Mouse (Mus musculus): ENCODE data around the gene Nr1d2. TPM values are rescaled to one million over a fixed set of nuclear protein-coding genes. Genes with fewer than 3 reads are reported as not detected.
"Not testable (repeated sequence)": the region's sequence is repeated elsewhere in the genome, so short reads cannot be mapped to it uniquely, and the experiment has no call there.

The Nr1d2 gene
- polyA plus RNA-seq (2015; fragmentation: Nextera tagmentation; extraction: Ambion mirVana) = 6.2 TPM in 2 replicates

DNA sequence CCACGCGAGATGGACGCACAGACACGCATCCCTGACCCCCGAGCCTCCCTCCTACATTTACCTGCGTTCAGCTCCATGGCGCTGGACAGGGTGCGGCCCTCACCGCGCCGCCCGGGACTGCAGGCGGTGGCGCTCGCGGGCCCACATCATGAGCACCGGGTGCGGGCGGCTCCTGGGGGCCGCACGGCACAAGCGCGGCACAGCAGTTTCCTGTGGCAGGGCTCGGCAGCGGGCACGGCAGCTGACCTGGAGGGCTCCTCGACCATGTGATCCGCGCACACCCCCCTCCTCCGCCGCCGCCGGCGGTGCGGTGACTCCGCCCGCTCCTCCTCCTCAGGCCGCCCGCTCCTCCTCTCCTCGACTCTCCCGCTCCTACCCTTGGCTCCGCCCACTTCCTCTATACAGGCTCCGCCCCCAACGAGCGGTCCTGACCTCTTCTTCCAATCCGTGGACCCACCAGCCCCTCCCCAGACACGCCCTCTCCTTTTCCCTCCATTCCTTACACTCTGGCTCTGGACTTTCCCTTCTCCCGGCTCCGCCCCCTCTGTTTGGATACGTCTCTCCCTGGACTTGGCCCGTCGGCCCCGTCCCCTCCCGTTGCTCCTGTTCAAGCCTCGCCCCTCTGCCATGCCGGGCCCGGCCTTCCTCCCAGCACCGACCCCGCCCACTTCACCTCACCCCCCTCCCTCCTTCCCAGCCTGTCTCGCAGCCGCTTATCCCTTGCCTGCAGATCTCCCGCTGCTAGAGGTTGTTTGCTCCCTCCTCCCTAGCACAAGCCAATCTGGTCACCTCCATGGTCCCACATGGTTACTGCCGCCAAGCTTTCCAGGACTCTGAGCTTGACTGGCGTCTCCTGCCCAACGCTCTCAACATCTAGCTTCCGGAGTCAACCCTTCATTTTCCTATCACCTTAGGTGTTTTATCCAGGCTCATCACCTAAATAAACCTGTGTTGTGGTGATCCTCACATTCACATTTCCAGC is at the start of gene Nr1d2:
TSS of gene Nr1d2 (minus strand) at position 378 of the 982 bp plus-strand sequence.
- ATAC-seq (ENCODE audit: insufficient number of reproducible peaks, low FRiP score, low TSS enrichment, low read depth) = peak; percentile 92
- Histone ChIP-seq H3K27me3 (no peaks in the 10 kb centered on the region), H3K4me3 (peak within 1 kb of the TSS; percentile 91), H3K9ac (peak within 1 kb of the TSS; percentile 54), H3K36me3 (no peaks in the 10 kb centered on the region), H3K4me2 (peak within 1 kb of the TSS; percentile 85), H3K9me3 (no peaks in the 10 kb centered on the region), H3K27ac (peak within 1 kb of the TSS; percentile 86), H3K4me1 (0 out of 2 replicates have a peak, but pooled peaks cover 6% of the 10 kb centered on the region)
- 1% methylated on average over 55 of the region's 66 CpGs for WGBS

DNA sequence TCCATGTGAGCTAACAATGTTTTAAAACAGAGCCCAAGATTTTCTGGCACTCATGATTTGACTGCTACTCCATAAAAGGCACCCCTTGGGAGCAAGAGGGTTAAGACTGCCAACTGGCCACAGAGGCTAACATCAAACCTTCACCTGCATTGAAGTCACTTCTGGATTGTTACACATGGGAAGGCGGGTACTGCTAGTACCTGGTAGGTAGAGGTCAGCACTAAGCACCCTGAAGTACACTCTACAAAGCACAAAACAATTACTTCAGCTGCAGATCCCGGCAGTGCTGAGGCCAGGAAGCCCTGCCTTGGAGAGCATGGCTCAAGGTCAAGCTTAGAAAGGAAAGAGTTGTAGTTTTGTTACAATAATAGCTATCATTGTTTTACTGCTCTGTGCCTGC is 48.5 kb upstream of the Nr1d2 start:
- H3K4me2 ChIP-seq = no peak overlapping the region
- no peak overlapping the region for H3K4me3 ChIP-seq
- no peaks in the 10 kb centered on the region for H3K27me3 ChIP-seq
- H3K9ac ChIP-seq = no peak overlapping the region
- no peak for ATAC-seq (ENCODE audit: insufficient number of reproducible peaks, low FRiP score, low TSS enrichment, low read depth)
- peaks cover 7% of the 10 kb centered on the region; the same call in 1 of the 2 replicates for H3K36me3 ChIP-seq
- H3K9me3 ChIP-seq = no peaks in the 10 kb centered on the region
- 67% methylated on average over 2 of the region's 2 CpGs for WGBS
- peaks cover 10% of the 10 kb centered on the region; the same call in 1 of the 2 replicates for H3K4me1 ChIP-seq
- no peak overlapping the region for H3K27ac ChIP-seq

DNA sequence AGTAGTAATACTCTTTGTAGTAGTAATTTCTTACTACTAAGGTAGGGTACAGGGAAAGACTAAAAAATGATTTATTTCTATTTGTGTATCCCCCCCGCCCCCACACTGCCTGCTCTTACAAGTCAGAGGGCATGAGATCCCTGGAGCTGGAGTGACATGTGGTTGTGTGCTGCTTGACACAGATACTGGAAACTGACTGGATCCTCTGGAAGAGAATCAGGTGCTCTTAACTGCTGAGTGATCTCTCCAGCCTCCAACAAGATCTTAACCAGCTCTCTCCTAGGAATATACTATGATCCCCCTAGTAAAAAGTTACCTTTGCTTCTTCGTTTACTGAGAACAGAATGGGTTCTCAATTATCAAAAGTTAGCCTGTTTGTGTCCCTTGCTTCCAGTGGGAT is 47.5 kb upstream of the Nr1d2 start:
- Histone ChIP-seq H3K4me1 (peaks cover 10% of the 10 kb centered on the region; the same call in 1 of the 2 replicates), H3K4me2 (no peak overlapping the region), H3K4me3 (no peak overlapping the region), H3K9me3 (no peaks in the 10 kb centered on the region), H3K36me3 (peaks cover 17% of the 10 kb centered on the region; the same call in 1 of the 2 replicates), H3K27ac (no peak overlapping the region), H3K27me3 (no peaks in the 10 kb centered on the region), H3K9ac (no peak overlapping the region)
- WGBS = 91% methylated on average over 2 of the region's 2 CpGs
- ATAC-seq (ENCODE audit: insufficient number of reproducible peaks, low FRiP score, low TSS enrichment, low read depth) = no peak

DNA sequence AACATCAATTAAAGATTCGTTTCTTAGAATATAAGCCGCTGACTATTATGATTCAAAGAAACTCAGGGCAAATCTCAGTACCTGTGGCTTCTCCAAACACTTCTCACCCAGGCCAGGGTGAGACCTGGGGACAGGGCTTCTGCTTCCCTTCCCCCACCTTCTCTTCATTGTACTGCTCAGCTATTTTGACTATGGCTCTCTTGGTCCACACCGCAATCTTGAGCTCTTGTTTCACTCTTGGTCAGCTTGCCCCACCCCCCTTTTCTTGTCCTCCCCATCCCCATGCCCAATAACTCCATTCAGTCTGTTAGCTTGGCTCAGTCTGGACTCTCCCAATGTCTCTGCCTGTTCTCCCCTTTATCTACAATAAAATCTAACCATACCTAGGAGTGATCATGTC is 46.5 kb upstream of the Nr1d2 start:
- no peak overlapping the region for H3K4me3 ChIP-seq
- ATAC-seq (ENCODE audit: insufficient number of reproducible peaks, low FRiP score, low TSS enrichment, low read depth) = no peak
- WGBS = 88% methylated on average over 3 of the region's 3 CpGs

DNA sequence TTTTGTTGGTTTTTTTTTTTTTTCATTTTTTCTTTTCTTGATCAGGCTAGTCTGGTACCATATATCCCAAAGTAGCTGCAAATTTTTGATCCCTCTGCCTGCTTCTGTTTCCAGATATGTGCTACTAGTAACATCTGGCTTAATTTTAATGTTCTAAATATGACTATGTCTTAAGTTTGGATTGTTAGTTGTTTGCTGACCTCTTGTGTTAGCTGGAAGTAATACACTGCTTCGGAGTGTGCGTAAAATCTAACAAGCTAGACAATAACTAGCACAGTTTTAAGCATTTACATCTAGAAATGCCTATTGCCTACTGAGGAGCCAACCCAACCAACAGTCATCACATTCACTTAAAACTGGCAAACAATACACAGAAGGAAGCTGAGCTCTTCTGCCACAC is 45.7 kb upstream of the Nr1d2 start:
- H3K4me3 ChIP-seq = no peak overlapping the region
- H3K27ac ChIP-seq = no peak overlapping the region
- no peaks in the 10 kb centered on the region for H3K4me1 ChIP-seq
- H3K36me3 ChIP-seq = peaks cover 26% of the 10 kb centered on the region; the same call in 1 of the 2 replicates
- H3K9me3 ChIP-seq = no peaks in the 10 kb centered on the region
- H3K9ac ChIP-seq = no peak overlapping the region
- no peak for ATAC-seq (ENCODE audit: insufficient number of reproducible peaks, low FRiP score, low TSS enrichment, low read depth)
- no peaks in the 10 kb centered on the region for H3K27me3 ChIP-seq
- WGBS = 61% methylated on average over 2 of the region's 2 CpGs
- H3K4me2 ChIP-seq = no peak overlapping the region

More for the DNA sequence above, 46.5 kb upstream of the Nr1d2 start:
- H3K36me3 ChIP-seq = peaks cover 20% of the 10 kb centered on the region; the same call in 1 of the 2 replicates
- H3K9ac ChIP-seq = no peak overlapping the region
- peaks cover 7% of the 10 kb centered on the region; the same call in 1 of the 2 replicates for H3K4me1 ChIP-seq
- H3K27ac ChIP-seq = no peak overlapping the region
- H3K9me3 ChIP-seq = no peaks in the 10 kb centered on the region
- H3K4me2 ChIP-seq = no peak overlapping the region
- H3K27me3 ChIP-seq = no peaks in the 10 kb centered on the region

DNA sequence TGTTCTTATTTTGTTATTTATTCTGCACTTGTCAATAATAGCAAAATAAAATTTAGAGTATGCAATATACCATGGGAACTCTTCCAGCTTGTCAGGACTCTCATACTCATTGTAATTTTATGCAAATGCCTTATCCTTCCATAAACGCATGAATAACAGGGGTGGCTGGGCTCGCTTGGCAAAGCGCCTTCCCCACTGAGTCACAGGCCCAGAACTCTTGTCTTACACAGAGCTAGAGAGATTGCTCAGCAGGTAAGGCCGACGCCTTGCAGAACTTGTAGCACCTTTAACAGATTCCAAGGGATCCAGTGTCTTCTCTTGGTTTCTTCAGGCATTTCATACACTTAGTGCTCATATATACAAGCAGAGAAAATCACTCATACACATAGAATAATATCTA is 41.4 kb upstream of the Nr1d2 start:
- H3K27me3 ChIP-seq = no peaks in the 10 kb centered on the region
- 79% methylated on average over 5 of the region's 5 CpGs for WGBS
- H3K27ac ChIP-seq = no peak overlapping the region
- H3K9me3 ChIP-seq = no peaks in the 10 kb centered on the region
- peaks cover 55% of the 10 kb centered on the region for H3K36me3 ChIP-seq
- H3K4me3 ChIP-seq = no peak overlapping the region
- H3K4me1 ChIP-seq = no peaks in the 10 kb centered on the region
- H3K4me2 ChIP-seq = no peak overlapping the region
- no peak overlapping the region for H3K9ac ChIP-seq
- no peak for ATAC-seq (ENCODE audit: insufficient number of reproducible peaks, low FRiP score, low TSS enrichment, low read depth)

DNA sequence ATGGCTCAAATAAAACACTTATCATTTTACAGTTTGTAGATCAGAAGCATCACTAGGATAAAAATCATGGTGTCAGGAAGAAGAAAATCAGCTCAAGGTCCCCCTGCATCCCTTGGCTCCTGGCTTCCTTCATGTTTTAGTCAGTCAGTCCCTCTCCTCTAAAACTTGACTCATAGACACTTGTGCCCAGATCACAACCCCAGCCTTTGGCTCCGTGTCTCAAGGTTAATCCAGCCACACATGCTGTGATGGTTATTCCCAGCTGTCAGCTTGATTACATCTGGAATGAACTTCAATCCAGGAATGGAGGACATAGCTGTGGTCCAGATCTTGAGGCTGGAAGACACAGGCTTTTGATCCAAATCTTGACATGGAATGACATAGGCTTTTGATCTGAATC is 35.6 kb upstream of the Nr1d2 start:
- Histone ChIP-seq H3K9me3 (no peaks in the 10 kb centered on the region), H3K27ac (no peak overlapping the region), H3K36me3 (peaks cover 28% of the 10 kb centered on the region), H3K4me3 (no peak overlapping the region), H3K4me2 (no peak overlapping the region), H3K27me3 (no peaks in the 10 kb centered on the region), H3K9ac (no peak overlapping the region), H3K4me1 (peaks cover 4% of the 10 kb centered on the region; the same call in 1 of the 2 replicates)
- no peak for ATAC-seq (ENCODE audit: insufficient number of reproducible peaks, low FRiP score, low TSS enrichment, low read depth)
- 74% methylated on average over 1 of the region's 1 CpGs for WGBS

DNA sequence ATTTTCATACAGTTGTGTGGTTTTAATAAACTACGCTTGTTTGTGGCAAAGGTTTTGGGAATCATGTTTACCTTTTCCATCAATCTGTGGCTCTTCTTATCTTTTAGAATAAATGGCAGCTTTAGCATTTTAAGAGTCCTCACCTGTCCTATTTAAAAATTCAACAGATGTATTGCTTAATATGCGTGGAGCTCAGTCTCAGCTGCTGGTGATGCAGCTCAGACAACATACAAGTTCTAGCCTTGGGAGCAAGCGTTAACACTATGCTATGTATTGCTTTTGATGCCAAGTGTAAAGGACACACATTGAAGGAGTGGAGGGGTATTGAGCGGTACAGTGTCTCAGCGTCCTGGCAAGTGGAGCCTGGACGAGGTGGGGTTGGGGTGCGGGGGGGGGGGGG is 32.7 kb upstream of the Nr1d2 start:
- H3K27ac ChIP-seq = no peak overlapping the region
- WGBS = 7% methylated on average over 7 of the region's 7 CpGs
- H3K9ac ChIP-seq = peak overlapping the region; percentile 71; the same call in 1 of the 2 replicates
- peak overlapping the region; percentile 78 for H3K4me3 ChIP-seq
- peak overlapping the region; percentile 67 for H3K4me2 ChIP-seq
- H3K9me3 ChIP-seq = no peaks in the 10 kb centered on the region
- peaks cover 11% of the 10 kb centered on the region for H3K4me1 ChIP-seq
- no peak for ATAC-seq (ENCODE audit: insufficient number of reproducible peaks, low FRiP score, low TSS enrichment, low read depth)
- H3K27me3 ChIP-seq = no peaks in the 10 kb centered on the region
- peaks cover 21% of the 10 kb centered on the region for H3K36me3 ChIP-seq

DNA sequence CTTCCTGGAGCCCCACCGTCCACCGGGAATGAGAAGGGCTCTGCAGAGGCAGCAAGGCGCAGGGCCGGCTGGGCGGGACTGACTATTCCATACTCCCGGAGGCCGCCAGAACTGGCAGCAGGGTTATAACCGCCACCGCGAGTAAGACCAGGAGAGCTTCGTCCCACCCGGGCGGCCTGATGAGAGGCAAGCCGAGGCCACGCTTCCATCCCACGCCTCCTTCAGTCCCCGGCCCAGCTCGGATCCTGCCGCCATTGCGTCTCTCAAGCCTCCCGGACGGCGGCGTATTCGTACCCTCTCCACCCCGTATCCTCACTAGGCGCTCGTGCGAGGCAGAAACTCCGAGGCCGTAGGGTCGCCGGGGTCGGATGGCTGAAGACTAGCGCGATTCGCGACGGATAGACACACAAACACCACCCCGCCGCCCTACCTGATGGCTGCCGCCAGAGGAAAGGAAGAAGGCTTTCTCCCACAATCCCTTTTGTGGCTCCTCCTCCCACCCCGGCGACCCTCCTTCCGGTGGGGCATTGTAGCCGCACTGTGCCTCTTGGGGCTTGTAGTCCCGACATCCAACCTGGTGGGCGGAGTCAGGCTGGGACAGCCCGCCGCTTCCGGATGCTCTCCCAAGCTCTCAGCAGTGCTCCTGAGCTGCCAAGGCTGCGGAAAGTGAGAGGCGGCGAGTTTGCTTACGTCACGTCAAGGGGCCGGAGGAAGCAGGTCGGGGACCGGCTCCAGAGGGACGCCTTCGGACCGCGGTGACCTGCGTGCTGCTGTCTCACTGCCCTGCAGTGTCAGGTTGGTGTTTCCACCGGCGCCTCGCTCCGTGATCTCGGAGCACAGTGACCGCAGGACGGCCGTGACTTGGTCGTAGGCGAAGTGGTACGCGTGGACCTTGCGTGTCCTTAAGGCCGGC is 31.9 kb upstream of the Nr1d2 start, which contains the start of the genes Nkiras1 and Rpl15:
TSS of gene Nkiras1 (plus strand) at position 608 of the 913 bp plus-strand sequence.
TSS of gene Rpl15 (minus strand) at position 863 of the 913 bp plus-strand sequence.
- peak within 1 kb of the TSS; percentile 78 for H3K4me3 ChIP-seq
- peak within 1 kb of the TSS; percentile 90 for H3K27ac ChIP-seq
- no peaks in the 10 kb centered on the region for H3K27me3 ChIP-seq
- peak within 1 kb of the TSS; percentile 67 for H3K4me2 ChIP-seq
- peak within 1 kb of the TSS; percentile 88 for H3K9ac ChIP-seq
- under 1% methylated on average over 78 of the region's 78 CpGs for WGBS
- peaks cover 21% of the 10 kb centered on the region for H3K36me3 ChIP-seq
- H3K4me1 ChIP-seq = peaks cover 11% of the 10 kb centered on the region
- no peaks in the 10 kb centered on the region for H3K9me3 ChIP-seq
- ATAC-seq (ENCODE audit: insufficient number of reproducible peaks, low FRiP score, low TSS enrichment, low read depth) = peak; percentile 100

DNA sequence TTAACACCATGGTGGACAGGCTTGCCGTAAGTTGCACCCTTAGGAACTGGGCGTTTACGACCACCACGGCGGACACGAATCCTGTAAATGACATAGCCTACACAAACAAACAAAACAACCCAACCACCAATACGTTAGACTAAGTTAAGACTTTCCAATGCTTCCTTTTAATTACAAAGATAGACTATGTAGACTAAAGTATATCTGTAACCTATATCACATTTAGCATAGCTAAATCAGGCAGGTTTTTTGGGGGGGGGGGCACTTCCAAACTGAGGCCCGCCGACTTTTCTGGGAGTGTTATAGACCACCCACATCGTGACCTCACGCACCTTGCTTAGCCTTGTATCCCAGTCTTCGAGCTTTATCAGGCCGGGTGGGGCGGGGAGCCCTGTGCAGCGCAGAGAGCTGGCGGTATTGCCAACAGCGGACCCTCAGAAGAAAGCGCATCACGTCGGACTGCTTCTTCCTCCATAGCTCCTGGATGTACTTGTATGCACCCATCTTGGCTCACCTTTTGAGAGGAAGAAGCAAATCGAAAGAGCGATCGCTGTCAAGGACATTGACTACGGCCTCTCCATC is 31.1 kb upstream of the Nr1d2 start:
- WGBS = under 1% methylated on average over 23 of the region's 24 CpGs
- Histone ChIP-seq H3K9ac (peak overlapping the region; percentile 88), H3K4me2 (peak overlapping the region; percentile 55), H3K27ac (peak overlapping the region; percentile 90), H3K36me3 (peaks cover 21% of the 10 kb centered on the region), H3K4me3 (peak overlapping the region; percentile 78), H3K4me1 (peaks cover 11% of the 10 kb centered on the region)
- H3K27me3 ChIP-seq; H3K9me3 ChIP-seq; ATAC-seq (ENCODE audit: insufficient number of reproducible peaks, low FRiP score, low TSS enrichment, low read depth): not testable (repeated sequence)

DNA sequence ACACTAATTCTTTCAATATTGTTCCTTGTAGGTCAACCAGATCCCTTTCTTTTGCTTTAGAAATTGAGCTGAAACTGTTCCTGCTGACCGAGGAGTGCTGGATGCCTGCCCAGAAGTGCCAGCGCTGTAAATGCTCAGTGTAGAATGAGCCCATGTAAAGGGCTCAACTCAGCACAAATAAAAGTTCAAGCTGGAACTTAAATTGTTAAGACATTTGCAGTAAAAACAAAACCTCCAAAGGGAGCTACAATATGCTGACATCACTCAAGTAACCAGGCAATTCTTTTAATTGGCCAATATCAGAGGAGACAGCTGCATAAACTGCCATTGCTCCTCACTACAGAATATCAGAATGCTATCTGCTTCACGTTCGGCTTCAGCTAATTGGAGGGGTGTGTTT is 24.5 kb upstream of the Nr1d2 start:
- Histone ChIP-seq H3K27ac (peak overlapping the region; percentile 67; the same call in 1 of the 2 replicates), H3K27me3 (no peaks in the 10 kb centered on the region), H3K9ac (no peak overlapping the region), H3K4me1 (peaks cover 5% of the 10 kb centered on the region; the same call in 1 of the 2 replicates), H3K4me3 (no peak overlapping the region), H3K9me3 (no peaks in the 10 kb centered on the region), H3K36me3 (peaks cover 16% of the 10 kb centered on the region), H3K4me2 (no peak overlapping the region)
- WGBS = 28% methylated on average over 4 of the region's 4 CpGs
- ATAC-seq (ENCODE audit: insufficient number of reproducible peaks, low FRiP score, low TSS enrichment, low read depth) = no peak
